ENCODE assay signal across 8 mouse cellular contexts in the genomic region with DNA sequence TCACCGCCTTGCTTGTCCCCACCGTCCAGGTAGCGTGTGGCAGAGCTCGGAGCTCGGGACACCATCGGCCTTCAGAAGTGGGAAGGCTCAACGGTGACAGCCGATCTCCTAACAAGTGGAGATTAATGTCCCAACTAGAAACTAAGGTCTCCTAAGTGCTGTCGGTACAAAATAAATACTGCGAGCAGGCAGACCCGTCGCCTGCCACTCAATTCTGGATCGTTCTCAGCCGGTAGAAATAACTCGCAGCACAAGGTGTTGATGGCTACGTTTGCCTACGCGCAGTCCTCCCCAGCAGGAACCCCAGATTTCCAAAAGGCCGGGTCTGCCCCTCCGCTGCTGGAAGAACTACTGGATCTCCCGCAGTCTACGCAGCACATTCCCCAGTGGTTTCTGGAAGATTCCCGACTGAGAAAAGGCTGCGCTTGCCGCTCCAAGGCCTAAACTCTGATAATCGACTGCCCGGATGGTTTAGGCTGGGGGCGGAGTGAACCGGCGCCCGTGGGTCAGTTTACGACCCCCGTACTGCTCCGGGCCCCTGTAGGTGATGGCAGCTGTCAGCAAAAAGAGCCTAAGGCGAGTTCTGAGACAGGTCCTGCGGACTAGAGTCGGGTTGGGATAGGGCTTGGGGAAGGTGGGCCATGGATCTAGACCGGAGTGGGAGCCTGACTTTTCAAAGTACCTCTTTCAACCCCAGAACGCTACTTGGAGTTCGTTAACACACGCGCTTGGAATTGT.
DNase-seq lines count a peak whose midpoint lies in the region; ATAC-seq lines count a peak whose summit lies in the region.

No protein-coding gene starts in this region.

- H3K4me1 ChIP-seq in heart, embryonic 16.5 days (ENCODE audit: control insufficient read depth, insufficient read depth, low read length) = peaks cover 10% of the 10 kb centered on the region
- H3K4me1 ChIP-seq in limb, embryonic 13.5 days = peaks cover 19% of the 10 kb centered on the region
- H3K4me1 ChIP-seq in neural tube, embryonic 15.5 days = peaks cover 19% of the 10 kb centered on the region

- no peaks in the 10 kb centered on the region for H3K9me3 ChIP-seq in heart, embryonic 16.5 days (replicated peaks; ENCODE audit: control insufficient read depth, low read length)
- no peaks in the 10 kb centered on the region for H3K9me3 ChIP-seq in limb, embryonic 13.5 days
- no peaks in the 10 kb centered on the region for H3K9me3 ChIP-seq in neural tube, embryonic 15.5 days (replicated peaks)

- no peak overlapping the region for H3K9ac ChIP-seq in heart, embryonic 16.5 days (ENCODE audit: low read length)
- H3K9ac ChIP-seq in limb, embryonic 13.5 days = peak overlapping the region; percentile 19; the same call in 1 of the 2 replicates
- no peak overlapping the region for H3K9ac ChIP-seq in neural tube, embryonic 15.5 days (replicated peaks)

- no peaks in the 10 kb centered on the region for H3K36me3 ChIP-seq in heart, embryonic 16.5 days (ENCODE audit: control insufficient read depth, insufficient read depth)
- no peaks in the 10 kb centered on the region for H3K36me3 ChIP-seq in limb, embryonic 13.5 days
- no peaks in the 10 kb centered on the region for H3K36me3 ChIP-seq in neural tube, embryonic 15.5 days

- peaks cover 65% of the 10 kb centered on the region for H3K27me3 ChIP-seq in heart, embryonic 16.5 days (ENCODE audit: control insufficient read depth, insufficient read depth, low read length)
- peaks cover 91% of the 10 kb centered on the region for H3K27me3 ChIP-seq in limb, embryonic 13.5 days
- peaks cover 90% of the 10 kb centered on the region for H3K27me3 ChIP-seq in neural tube, embryonic 15.5 days (replicated peaks)

- H3K4me2 ChIP-seq in heart, embryonic 16.5 days (ENCODE audit: low read depth, low read length) = peak overlapping the region; percentile 61
- peak overlapping the region; percentile 60 for H3K4me2 ChIP-seq in limb, embryonic 13.5 days (replicated peaks)
- H3K4me2 ChIP-seq in neural tube, embryonic 15.5 days = peak overlapping the region; percentile 42

- intact Hi-C loops in gastrocnemius, postnatal 14 days (cut with DNase I; ENCODE audit: low total_unique reads) = no loop called here

- H3K4me3 ChIP-seq in heart, embryonic 16.5 days (ENCODE audit: low read length) = peak overlapping the region; percentile 44
- H3K4me3 ChIP-seq in limb, embryonic 13.5 days = peak overlapping the region; percentile 35
- peak overlapping the region; percentile 12; the same call in 1 of the 2 replicates for H3K4me3 ChIP-seq in neural tube, embryonic 15.5 days (replicated peaks)

- 2% methylated on average over 42 of the region's 42 CpGs for WGBS in heart, embryonic 16.5 days
- WGBS in limb, embryonic 13.5 days = 1% methylated on average over 42 of the region's 42 CpGs
- WGBS in neural tube, embryonic 15.5 days = under 1% methylated on average over 42 of the region's 42 CpGs

- no peak overlapping the region for H3K27ac ChIP-seq in heart, embryonic 16.5 days (ENCODE audit: low read length)
- H3K27ac ChIP-seq in limb, embryonic 13.5 days = no peak overlapping the region
- H3K27ac ChIP-seq in neural tube, embryonic 15.5 days (replicated peaks) = no peak overlapping the region

- peak; percentile 50 for DNase-seq in retina, postnatal 1 day
- no peak for DNase-seq in retina, embryonic 14.5 days (ENCODE audit: low spot score)
- no peak for DNase-seq in spleen, adult 12 weeks (ENCODE audit: low spot score)
- no peak for DNase-seq in layer of hippocampus, adult 18-20 months (ENCODE audit: low spot score in 2 of 2)
- no peak for DNase-seq in gastrocnemius, postnatal 14 days

- ATAC-seq in heart, embryonic 16.5 days (replicated peaks; ENCODE audit: extremely low read depth, insufficient read depth, low FRiP score) = no peak
- 0 out of 2 replicates have a peak, but pooled peaks have one; percentile 28 for ATAC-seq in limb, embryonic 13.5 days (ENCODE audit: low FRiP score, low read depth)
- ATAC-seq in neural tube, embryonic 15.5 days (ENCODE audit: low FRiP score) = no peak
